Mouse (Mus musculus) heart, embryonic 11.5 days (tissue): ENCODE results near the gene Pdk4. TPM values are rescaled to one million over a fixed set of nuclear protein-coding genes. Genes with fewer than 3 reads are reported as not detected.

Experiments used
- ATAC-seq: fragments of 200-750 bp; cut with Nextera tagmentation; replicated peaks from 2 replicates; pipeline ENCODE4 v1.8.0; 2017; ENCODE audit warnings: moderate library complexity; ENCODE audit not compliant: insufficient number of reproducible peaks, low FRiP score, low TSS enrichment
- H3K27ac ChIP-seq: fragments of 300-500 bp; sonication (generic); 2 replicates; pipeline ENCODE4 v1.5.1; 2014; ENCODE audit warnings: mild to moderate bottlenecking, low read depth, low read length
- H3K27me3 ChIP-seq: fragments of 300-500 bp; sonication (generic); 2 replicates; pipeline ENCODE4 v1.6.1; 2014; ENCODE audit warnings: mild to moderate bottlenecking, low read length, mixed read lengths; ENCODE audit not compliant: control insufficient read depth, insufficient read depth
- H3K36me3 ChIP-seq: fragments of 300-500 bp; sonication (generic); 2 replicates; pipeline ENCODE4 v1.6.1; 2014; ENCODE audit warnings: mild to moderate bottlenecking, low read length, moderate library complexity, mixed read lengths; ENCODE audit not compliant: control insufficient read depth, insufficient read depth
- H3K4me1 ChIP-seq: fragments of 300-500 bp; sonication (generic); 2 replicates; pipeline ENCODE4 v1.6.1; 2014; ENCODE audit warnings: low read length; ENCODE audit not compliant: control insufficient read depth, insufficient read depth
- H3K4me2 ChIP-seq: fragments of 300-500 bp; sonication (generic); 2 replicates; pipeline ENCODE4 v1.6.1; 2014; ENCODE audit warnings: mild to moderate bottlenecking, moderate library complexity
- H3K4me3 ChIP-seq: fragments of 300-500 bp; sonication (generic); 2 replicates; pipeline ENCODE4 v1.5.1; 2014; ENCODE audit warnings: low read depth, low read length
- H3K9ac ChIP-seq: fragments of 300-500 bp; sonication (generic); 2 replicates; pipeline ENCODE4 v1.6.1; 2014; ENCODE audit warnings: mild to moderate bottlenecking, low read depth, low read length, moderate library complexity
- H3K9me3 ChIP-seq: fragments of 300-500 bp; sonication (generic); replicated peaks from 2 replicates; pipeline ENCODE4 v1.6.1; 2016; ENCODE audit warnings: low read length; ENCODE audit not compliant: control insufficient read depth
- WGBS: fragments of 180-500 bp; shearing (Covaris S2); extraction: QIAGEN DNeasy Blood & Tissue Kit; methylation state at CpG from one replicate; pipeline ENCODE4 v1.1.7; 2014; ENCODE audit not compliant: insufficient replicate concordance; 5-methylcytosine and 5-hydroxymethylcytosine counted together
- polyA plus RNA-seq: library from polyadenylated mRNA; unstranded; fragments of >200 nt; fragmentation: Nextera tagmentation; extraction: Ambion mirVana; gene quantifications from 2 replicates; pipeline ENCODE4 v1.2.1, GENCODE M21; 2014

Gene Pdk4
- polyA plus RNA-seq, 1 experiment from 2014 or later: 18.6 TPM

- Histone ChIP-seq H3K4me2 (no peak overlapping the region), H3K9me3 (no peaks in the 10 kb centered on the region), H3K27me3 (no peaks in the 10 kb centered on the region), H3K36me3 (no peaks in the 10 kb centered on the region), H3K4me1 (no peaks in the 10 kb centered on the region), H3K4me3 (no peak overlapping the region), H3K27ac (no peak overlapping the region), H3K9ac (no peak overlapping the region)
- WGBS: 82% methylated on average over 10 of the region's 10 CpGs
- no peak for ATAC-seq
Measured at GRCm38 (mm10) chr6:5470480-5471318, 25.4 kb downstream of the Pdk4 start.

GRCm38 (mm10) chr6:5455836-5456235 lies 40.3 kb downstream of the Pdk4 start:
- Histone ChIP-seq H3K9ac (no peak overlapping the region), H3K27ac (no peak overlapping the region), H3K4me2 (no peak overlapping the region), H3K27me3 (no peaks in the 10 kb centered on the region), H3K4me1 (no peaks in the 10 kb centered on the region), H3K36me3 (no peaks in the 10 kb centered on the region), H3K9me3 (no peaks in the 10 kb centered on the region), H3K4me3 (no peak overlapping the region)
- no peak for ATAC-seq
- WGBS: 72% methylated on average over 3 of the region's 3 CpGs

GRCm38 (mm10) chr6:5449878-5450277 lies 46.2 kb downstream of the Pdk4 start:
- H3K36me3 ChIP-seq: no peaks in the 10 kb centered on the region
- no peak for ATAC-seq
- H3K9ac ChIP-seq: no peak overlapping the region
- WGBS: 82% methylated on average over 5 of the region's 5 CpGs
- H3K4me1 ChIP-seq: no peaks in the 10 kb centered on the region; the same call in 1 of the 2 replicates
- no peaks in the 10 kb centered on the region for H3K27me3 ChIP-seq
- H3K9me3 ChIP-seq: no peaks in the 10 kb centered on the region
- H3K4me3 ChIP-seq: no peak overlapping the region
- no peak overlapping the region for H3K27ac ChIP-seq
- no peak overlapping the region for H3K4me2 ChIP-seq

GRCm38 (mm10) chr6:5448396-5448795 lies 47.7 kb downstream of the Pdk4 start:
- Histone ChIP-seq H3K27me3 (no peaks in the 10 kb centered on the region), H3K4me2 (no peak overlapping the region), H3K4me1 (peaks cover 1% of the 10 kb centered on the region; the same call in 1 of the 2 replicates), H3K9ac (no peak overlapping the region), H3K9me3 (no peaks in the 10 kb centered on the region), H3K36me3 (no peaks in the 10 kb centered on the region), H3K4me3 (no peak overlapping the region), H3K27ac (no peak overlapping the region)
- 50% methylated on average over 4 of the region's 4 CpGs for WGBS
- ATAC-seq: no peak

GRCm38 (mm10) chr6:5447546-5447945 lies 48.6 kb downstream of the Pdk4 start:
- WGBS: 59% methylated on average over 6 of the region's 6 CpGs
- Histone ChIP-seq H3K4me1 (peaks cover 9% of the 10 kb centered on the region), H3K4me3 (no peak overlapping the region), H3K9me3 (no peaks in the 10 kb centered on the region), H3K4me2 (no peak overlapping the region), H3K9ac (no peak overlapping the region), H3K27me3 (no peaks in the 10 kb centered on the region), H3K36me3 (no peaks in the 10 kb centered on the region), H3K27ac (no peak overlapping the region)
- no peak for ATAC-seq

- WGBS: 80% methylated on average over 4 of the region's 4 CpGs
- no peak for ATAC-seq
Measured at GRCm38 (mm10) chr6:5447013-5447412, 49.1 kb downstream of the Pdk4 start.

GRCm38 (mm10) chr6:5444331-5444898 lies 51.7 kb downstream of the Pdk4 start:
- 83% methylated on average over 5 of the region's 5 CpGs for WGBS
- Histone ChIP-seq H3K4me1 (peaks cover 15% of the 10 kb centered on the region), H3K27me3 (no peaks in the 10 kb centered on the region), H3K27ac (no peak overlapping the region), H3K9me3 (no peaks in the 10 kb centered on the region), H3K4me2 (no peak overlapping the region), H3K9ac (no peak overlapping the region), H3K36me3 (no peaks in the 10 kb centered on the region), H3K4me3 (no peak overlapping the region)
- ATAC-seq: no peak

More at GRCm38 (mm10) chr6:5447013-5447412, 49.1 kb downstream of the Pdk4 start:
- no peak overlapping the region for H3K27ac ChIP-seq
- H3K27me3 ChIP-seq: no peaks in the 10 kb centered on the region
- no peak overlapping the region for H3K4me3 ChIP-seq
- H3K4me2 ChIP-seq: no peak overlapping the region
- no peak overlapping the region for H3K9ac ChIP-seq
- peaks cover 14% of the 10 kb centered on the region for H3K4me1 ChIP-seq
- no peaks in the 10 kb centered on the region for H3K9me3 ChIP-seq
- H3K36me3 ChIP-seq: no peaks in the 10 kb centered on the region

- 0 out of 2 replicates have a peak, but pooled peaks have one; percentile 20 for ATAC-seq
- Histone ChIP-seq H3K4me2 (peak overlapping the region; percentile 57), H3K9me3 (no peaks in the 10 kb centered on the region), H3K36me3 (no peaks in the 10 kb centered on the region), H3K4me1 (peaks cover 15% of the 10 kb centered on the region), H3K27ac (peak overlapping the region; percentile 74), H3K4me3 (0 out of 2 replicates have a peak overlapping the region, but pooled peaks have one; percentile 13), H3K27me3 (no peaks in the 10 kb centered on the region), H3K9ac (0 out of 2 replicates have a peak overlapping the region, but pooled peaks have one; percentile 29)
- 16% methylated on average over 13 of the region's 13 CpGs for WGBS
Measured at GRCm38 (mm10) chr6:5443104-5443863, 52.8 kb downstream of the Pdk4 start.
